Mouse (Mus musculus): ENCODE measurements at regions not wholly inside any gene's neighbourhood (a gene's known extent, or its start where the extent isn't known, plus 50 kb on each side); places are given as distances from the start of the nearest gene placed in this dataset.

- no peak overlapping the region for H3K4me3 ChIP-seq
Observed at GRCm38 (mm10) chr16:90569826-90570225, 157.4 kb downstream of the Mis18a start.

GRCm38 (mm10) chr16:90565182-90565581 lies 162.0 kb downstream of the Mis18a start:
- WGBS: 37% methylated on average over 2 of the region's 2 CpGs

More at GRCm38 (mm10) chr16:90569826-90570225, 157.4 kb downstream of the Mis18a start:
- Histone ChIP-seq H3K27me3 (ENCODE audit: control insufficient read depth, insufficient read depth, low read length) (no peaks in the 10 kb centered on the region), H3K9ac (ENCODE audit: low read depth, low read length) (no peak overlapping the region), H3K36me3 (ENCODE audit: control insufficient read depth, insufficient read depth, low read length) (no peaks in the 10 kb centered on the region), H3K79me2 (replicated peaks; ENCODE audit: control insufficient read depth, insufficient read depth, low read length) (no peaks in the 10 kb centered on the region), H3K27ac (no peak overlapping the region), H3K4me1 (ENCODE audit: control insufficient read depth, insufficient read depth, low read length) (no peaks in the 10 kb centered on the region)
- intact Hi-C loops (cut with DNase I): no loop called here
- 69% methylated on average over 1 of the region's 1 CpGs for WGBS
- TF ChIP-seq CTCF (IDR thresholded peaks at IDR 0.05) (no peak), POLR2A (IDR thresholded peaks at IDR 0.05; ENCODE audit: insufficient read depth, low read depth, low read length) (no peak), EP300 (IDR thresholded peaks at IDR 0.05; ENCODE audit: insufficient read depth, low read depth, low read length) (no peak)
- DNase-seq: no peak

GRCm38 (mm10) chr16:90553120-90553519 lies 167.3 kb downstream of the Hunk start:
- Histone ChIP-seq H3K9ac (ENCODE audit: low read depth, low read length) (no peak overlapping the region), H3K27me3 (ENCODE audit: control insufficient read depth, insufficient read depth, low read length) (no peaks in the 10 kb centered on the region), H3K27ac (no peak overlapping the region), H3K36me3 (ENCODE audit: control insufficient read depth, insufficient read depth, low read length) (no peaks in the 10 kb centered on the region), H3K4me3 (no peak overlapping the region), H3K4me1 (ENCODE audit: control insufficient read depth, insufficient read depth, low read length) (no peaks in the 10 kb centered on the region), H3K79me2 (replicated peaks; ENCODE audit: control insufficient read depth, insufficient read depth, low read length) (no peaks in the 10 kb centered on the region)
- 90% methylated on average over 7 of the region's 7 CpGs for WGBS
- intact Hi-C loops (cut with DNase I): no loop called here
- TF ChIP-seq EP300 (IDR thresholded peaks at IDR 0.05; ENCODE audit: insufficient read depth, low read depth, low read length) (no peak), CTCF (IDR thresholded peaks at IDR 0.05) (no peak), POLR2A (IDR thresholded peaks at IDR 0.05; ENCODE audit: insufficient read depth, low read depth, low read length) (no peak)
- no peak for DNase-seq

More at GRCm38 (mm10) chr16:90565182-90565581, 162.0 kb downstream of the Mis18a start:
- no peak for DNase-seq
- Histone ChIP-seq H3K27ac (no peak overlapping the region), H3K27me3 (ENCODE audit: control insufficient read depth, insufficient read depth, low read length) (no peaks in the 10 kb centered on the region), H3K4me3 (no peak overlapping the region), H3K4me1 (ENCODE audit: control insufficient read depth, insufficient read depth, low read length) (no peaks in the 10 kb centered on the region), H3K36me3 (ENCODE audit: control insufficient read depth, insufficient read depth, low read length) (no peaks in the 10 kb centered on the region), H3K79me2 (replicated peaks; ENCODE audit: control insufficient read depth, insufficient read depth, low read length) (no peaks in the 10 kb centered on the region), H3K9ac (ENCODE audit: low read depth, low read length) (no peak overlapping the region)
- intact Hi-C loops (cut with DNase I): no loop called here
- no peak for TF ChIP-seq POLR2A (IDR thresholded peaks at IDR 0.05; ENCODE audit: insufficient read depth, low read depth, low read length)
- TF ChIP-seq EP300 (IDR thresholded peaks at IDR 0.05; ENCODE audit: insufficient read depth, low read depth, low read length): no peak
- TF ChIP-seq CTCF (IDR thresholded peaks at IDR 0.05): no peak

DNA sequence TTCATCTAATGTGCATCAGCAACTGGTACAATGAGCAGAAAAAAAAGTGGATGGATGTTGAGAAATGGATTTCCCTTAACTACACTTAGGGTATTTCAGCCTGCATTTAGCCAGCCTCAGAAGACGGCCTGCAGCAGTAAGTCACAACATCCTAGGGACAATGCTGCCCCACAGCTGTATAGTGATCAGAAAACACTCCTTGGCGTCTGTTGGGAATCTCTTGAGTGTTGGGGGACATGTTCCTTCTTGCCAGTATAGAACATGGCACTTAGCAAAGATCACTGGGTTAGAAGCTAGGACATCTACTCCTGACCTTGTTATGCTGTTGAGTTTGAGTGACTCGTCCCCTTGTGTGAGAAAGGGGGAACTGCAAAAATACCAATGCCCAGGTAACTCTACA lies 165.2 kb downstream of the Hunk start:
- no peak overlapping the region for H3K27ac ChIP-seq
- DNase-seq: no peak
- H3K9ac ChIP-seq (ENCODE audit: low read depth, low read length): no peak overlapping the region
- 78% methylated on average over 3 of the region's 3 CpGs for WGBS
- intact Hi-C loops (cut with DNase I): no loop called here
- no peaks in the 10 kb centered on the region for H3K79me2 ChIP-seq (replicated peaks; ENCODE audit: control insufficient read depth, insufficient read depth, low read length)
- no peaks in the 10 kb centered on the region for H3K4me1 ChIP-seq (ENCODE audit: control insufficient read depth, insufficient read depth, low read length)
- TF ChIP-seq POLR2A (IDR thresholded peaks at IDR 0.05; ENCODE audit: insufficient read depth, low read depth, low read length) (no peak), CTCF (IDR thresholded peaks at IDR 0.05) (no peak), EP300 (IDR thresholded peaks at IDR 0.05; ENCODE audit: insufficient read depth, low read depth, low read length) (no peak)
- no peaks in the 10 kb centered on the region for H3K27me3 ChIP-seq (ENCODE audit: control insufficient read depth, insufficient read depth, low read length)
- H3K4me3 ChIP-seq: no peak overlapping the region
- no peaks in the 10 kb centered on the region for H3K36me3 ChIP-seq (ENCODE audit: control insufficient read depth, insufficient read depth, low read length)

DNA sequence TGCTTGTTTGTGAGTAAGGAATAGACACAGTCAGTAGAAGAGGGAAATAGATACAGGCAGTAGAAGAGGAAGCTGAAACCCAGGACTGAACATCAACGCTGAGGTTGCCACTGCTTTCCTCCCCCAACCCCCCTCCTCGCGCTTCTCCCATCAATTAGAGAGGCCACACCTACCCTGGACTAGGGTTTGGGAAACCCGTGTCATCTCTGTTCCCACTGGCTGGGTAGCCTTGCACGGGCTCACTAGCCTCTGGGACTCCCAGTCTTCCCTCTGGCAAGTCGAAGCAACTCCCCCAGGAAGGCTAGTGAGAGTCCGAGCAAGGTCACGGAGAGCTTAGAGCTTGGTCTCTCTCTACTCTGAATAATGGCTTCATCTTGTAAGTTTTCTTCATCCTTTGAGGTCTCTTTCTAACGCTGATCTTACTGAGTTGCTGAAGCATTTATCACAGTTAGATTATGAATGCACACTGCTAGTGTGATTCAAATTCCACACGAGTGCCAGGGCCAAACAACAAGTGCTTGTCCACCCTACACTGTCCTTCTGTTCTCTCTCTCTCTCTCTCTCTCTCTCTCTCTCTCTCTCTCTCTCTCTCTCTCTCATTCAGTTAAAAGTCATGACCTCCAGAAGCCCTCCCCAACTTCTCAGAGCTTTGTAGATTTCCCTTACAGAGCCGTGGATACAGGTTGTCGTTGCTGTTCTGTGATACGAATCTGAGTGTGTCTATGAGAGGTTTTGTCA lies 164.4 kb downstream of the Hunk start:
- H3K27me3 ChIP-seq (ENCODE audit: control insufficient read depth, insufficient read depth, low read length): no peaks in the 10 kb centered on the region
- no peaks in the 10 kb centered on the region for H3K4me1 ChIP-seq (ENCODE audit: control insufficient read depth, insufficient read depth, low read length)
- TF ChIP-seq CTCF (IDR thresholded peaks at IDR 0.05): no peak
- TF ChIP-seq EP300 (IDR thresholded peaks at IDR 0.05; ENCODE audit: insufficient read depth, low read depth, low read length): no peak
- no peak for TF ChIP-seq POLR2A (IDR thresholded peaks at IDR 0.05; ENCODE audit: insufficient read depth, low read depth, low read length)
- WGBS: 52% methylated on average over 13 of the region's 13 CpGs
- no peak for DNase-seq
- no peak overlapping the region for H3K9ac ChIP-seq (ENCODE audit: low read depth, low read length)
- no peak overlapping the region for H3K4me3 ChIP-seq
- intact Hi-C loops (cut with DNase I): no loop called here
- H3K79me2 ChIP-seq (replicated peaks; ENCODE audit: control insufficient read depth, insufficient read depth, low read length): no peaks in the 10 kb centered on the region
- H3K27ac ChIP-seq: no peak overlapping the region
- no peaks in the 10 kb centered on the region for H3K36me3 ChIP-seq (ENCODE audit: control insufficient read depth, insufficient read depth, low read length)
